Mouse (Mus musculus) embryonic facial prominence, embryonic 12.5 days (tissue): Measurements from ENCODE around the gene Bbs9. TPM values are rescaled to one million over a fixed set of nuclear protein-coding genes. Genes with fewer than 3 reads are reported as not detected.

ENCODE experiments used
- ATAC-seq: fragments of 200-750 bp; cut with Nextera tagmentation; 2 replicates; pipeline ENCODE4 v1.8.0; 2017; ENCODE audit not compliant: insufficient number of reproducible peaks, insufficient read depth, low FRiP score, low TSS enrichment
- H3K27ac ChIP-seq: fragments of 300-500 bp; sonication (generic); 2 replicates; pipeline ENCODE4 v1.5.1; 2016; ENCODE audit warnings: mild to moderate bottlenecking
- H3K27me3 ChIP-seq: fragments of 300-500 bp; sonication (generic); 2 replicates; pipeline ENCODE4 v1.6.1; 2016; ENCODE audit warnings: mild to moderate bottlenecking, moderate library complexity
- H3K36me3 ChIP-seq: fragments of 300-500 bp; sonication (generic); 2 replicates; pipeline ENCODE4 v1.6.1; 2016; ENCODE audit warnings: mild to moderate bottlenecking
- H3K4me1 ChIP-seq: fragments of 300-500 bp; sonication (generic); 2 replicates; pipeline ENCODE4 v1.6.1; 2016
- H3K4me2 ChIP-seq: fragments of 300-500 bp; sonication (generic); replicated peaks from 2 replicates; pipeline ENCODE4 v1.6.1; 2016; ENCODE audit warnings: mild to moderate bottlenecking, moderate library complexity
- H3K4me3 ChIP-seq: fragments of 300-500 bp; sonication (generic); 2 replicates; pipeline ENCODE4 v1.5.1; 2016; ENCODE audit warnings: mild to moderate bottlenecking
- H3K9ac ChIP-seq: fragments of 300-500 bp; sonication (generic); 2 replicates; pipeline ENCODE4 v1.6.1; 2016; ENCODE audit warnings: mild to moderate bottlenecking, moderate library complexity
- H3K9me3 ChIP-seq: fragments of 300-500 bp; sonication (generic); 2 replicates; pipeline ENCODE4 v1.6.1; 2016; ENCODE audit warnings: mild to moderate bottlenecking, moderate library complexity
- WGBS: fragments of 180-500 bp; shearing (Covaris S2); methylation state at CpG from one replicate; pipeline ENCODE4 v1.1.7; 2016; 5-methylcytosine and 5-hydroxymethylcytosine counted together
- polyA plus RNA-seq: library from polyadenylated mRNA; unstranded; fragments of >200 nt; fragmentation: Nextera tagmentation; extraction: Ambion mirVana; gene quantifications from 2 replicates; pipeline ENCODE4 v1.2.1, GENCODE M21; 2016

The Bbs9 gene
- polyA plus RNA-seq, 1 experiment from 2014 or later = 17.3 TPM

DNA sequence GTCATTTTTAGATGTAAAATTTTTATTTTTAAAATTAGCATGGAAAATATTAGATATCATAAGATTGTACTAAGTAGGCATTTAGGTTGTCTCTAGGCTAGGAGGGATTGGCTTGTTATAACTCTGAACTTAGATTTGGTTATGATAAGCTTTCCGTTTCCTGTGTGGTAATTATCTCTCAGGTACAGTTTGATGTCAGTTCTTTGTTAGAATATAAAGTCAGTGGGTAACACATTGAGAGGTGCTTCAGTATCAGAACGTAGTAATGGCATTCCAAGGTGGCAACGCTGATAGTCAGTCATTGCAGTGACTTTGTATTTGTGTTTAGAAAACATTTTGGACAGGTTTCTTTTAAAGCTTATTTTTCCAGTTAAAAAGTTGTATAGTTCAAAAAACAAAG is 170.9 kb downstream of the Bbs9 start:
- H3K27me3 ChIP-seq = no peaks in the 10 kb centered on the region
- peaks cover 3% of the 10 kb centered on the region; the same call in 1 of the 2 replicates for H3K4me1 ChIP-seq
- no peak overlapping the region for H3K4me2 ChIP-seq
- 90% methylated on average over 3 of the region's 3 CpGs for WGBS
- no peak overlapping the region for H3K9ac ChIP-seq
- no peak for ATAC-seq
- no peak overlapping the region for H3K27ac ChIP-seq
- H3K9me3 ChIP-seq = no peaks in the 10 kb centered on the region
- H3K4me3 ChIP-seq = no peak overlapping the region
- H3K36me3 ChIP-seq = no peaks in the 10 kb centered on the region

- H3K9ac ChIP-seq = no peak overlapping the region
- no peak overlapping the region for H3K27ac ChIP-seq
- no peaks in the 10 kb centered on the region for H3K36me3 ChIP-seq
- no peak for ATAC-seq
- H3K27me3 ChIP-seq = no peaks in the 10 kb centered on the region
- 95% methylated on average over 3 of the region's 3 CpGs for WGBS
- H3K4me3 ChIP-seq = no peak overlapping the region
- no peaks in the 10 kb centered on the region for H3K9me3 ChIP-seq
- H3K4me2 ChIP-seq = no peak overlapping the region
- no peaks in the 10 kb centered on the region for H3K4me1 ChIP-seq
Observed at GRCm38 (mm10) chr9:22648163-22648562, 172.6 kb downstream of the Bbs9 start.

DNA sequence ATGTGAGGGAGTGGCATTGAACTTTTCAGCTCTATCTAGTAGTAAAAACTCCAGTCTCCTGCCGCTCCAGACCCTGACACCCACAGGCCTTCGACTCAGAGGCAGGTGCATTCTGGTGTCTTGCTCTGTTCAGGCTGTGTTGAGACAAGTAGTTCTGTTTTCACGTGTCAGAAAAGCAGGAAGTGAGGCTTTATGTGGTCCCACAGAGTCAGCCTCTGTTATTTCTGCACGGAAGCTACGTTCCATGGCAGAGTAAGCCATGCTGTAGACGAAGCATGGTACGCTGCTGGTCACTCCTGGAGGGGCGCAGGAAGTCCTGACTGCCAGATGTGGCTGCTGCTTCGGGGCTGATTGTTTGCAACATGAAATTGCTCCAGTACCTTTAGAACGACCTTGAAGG is 174.1 kb downstream of the Bbs9 start:
- Histone ChIP-seq H3K9ac (no peak overlapping the region), H3K27me3 (no peaks in the 10 kb centered on the region), H3K4me2 (no peak overlapping the region), H3K9me3 (no peaks in the 10 kb centered on the region), H3K4me1 (no peaks in the 10 kb centered on the region), H3K36me3 (no peaks in the 10 kb centered on the region), H3K4me3 (no peak overlapping the region), H3K27ac (no peak overlapping the region)
- 78% methylated on average over 10 of the region's 10 CpGs for WGBS
- no peak for ATAC-seq

- ATAC-seq = no peak
- 97% methylated on average over 1 of the region's 1 CpGs for WGBS
Observed at GRCm38 (mm10) chr9:22650781-22651180, 175.3 kb downstream of the Bbs9 start.

GRCm38 (mm10) chr9:22651619-22652018 is 176.1 kb downstream of the Bbs9 start:
- Histone ChIP-seq H3K4me3 (no peak overlapping the region), H3K36me3 (no peaks in the 10 kb centered on the region), H3K27me3 (no peaks in the 10 kb centered on the region), H3K4me1 (no peaks in the 10 kb centered on the region), H3K9me3 (no peaks in the 10 kb centered on the region), H3K9ac (no peak overlapping the region), H3K27ac (no peak overlapping the region), H3K4me2 (no peak overlapping the region)
- ATAC-seq = no peak
- WGBS = 77% methylated on average over 3 of the region's 3 CpGs

More at GRCm38 (mm10) chr9:22650781-22651180, 175.3 kb downstream of the Bbs9 start:
- Histone ChIP-seq H3K4me1 (no peaks in the 10 kb centered on the region), H3K27ac (no peak overlapping the region), H3K9me3 (no peaks in the 10 kb centered on the region), H3K27me3 (no peaks in the 10 kb centered on the region), H3K4me2 (no peak overlapping the region), H3K9ac (no peak overlapping the region), H3K4me3 (no peak overlapping the region), H3K36me3 (no peaks in the 10 kb centered on the region)

DNA sequence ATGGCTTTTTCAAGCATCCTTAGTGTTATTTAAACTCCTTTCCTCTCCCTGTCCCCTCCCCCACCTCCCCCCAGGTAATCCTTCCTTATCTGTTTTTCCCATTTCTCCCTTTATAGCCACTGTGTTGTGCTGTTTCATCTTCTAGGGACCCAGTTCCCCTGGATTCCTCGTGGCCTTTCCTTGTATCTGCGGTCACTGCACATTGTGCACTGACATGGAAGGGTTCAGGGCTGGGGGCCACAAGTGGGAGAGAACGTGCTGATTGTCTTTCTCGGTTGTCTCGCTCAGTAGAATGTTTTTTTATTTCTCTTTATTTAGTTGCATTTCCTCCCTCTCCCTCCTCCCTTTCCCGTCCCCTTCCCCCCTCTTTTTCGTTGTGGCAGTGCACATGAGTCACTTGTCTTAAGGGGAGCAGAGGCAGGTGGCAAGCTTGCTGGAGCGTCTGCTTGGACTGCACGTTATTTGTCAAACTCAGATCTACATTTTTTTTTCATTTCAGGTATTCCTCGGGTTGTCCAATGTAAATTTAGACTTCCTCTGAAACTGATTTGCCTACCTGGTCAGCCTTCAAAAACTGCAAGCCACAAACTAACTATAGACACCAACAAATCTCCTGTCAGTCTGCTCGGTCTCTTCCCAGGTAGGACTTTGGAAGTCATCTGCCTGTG is 179.3 kb downstream of the Bbs9 start:
- 77% methylated on average over 11 of the region's 11 CpGs for WGBS
- no peaks in the 10 kb centered on the region for H3K36me3 ChIP-seq
- no peak overlapping the region for H3K4me2 ChIP-seq
- H3K4me3 ChIP-seq = no peak overlapping the region
- no peaks in the 10 kb centered on the region for H3K27me3 ChIP-seq
- ATAC-seq = no peak
- no peaks in the 10 kb centered on the region for H3K4me1 ChIP-seq
- no peaks in the 10 kb centered on the region for H3K9me3 ChIP-seq
- no peak overlapping the region for H3K9ac ChIP-seq
- H3K27ac ChIP-seq = no peak overlapping the region

- H3K36me3 ChIP-seq = no peaks in the 10 kb centered on the region
- no peak overlapping the region for H3K9ac ChIP-seq
- no peak overlapping the region for H3K27ac ChIP-seq
- ATAC-seq = no peak
- no peak overlapping the region for H3K4me3 ChIP-seq
- no peaks in the 10 kb centered on the region for H3K9me3 ChIP-seq
- H3K4me1 ChIP-seq = no peaks in the 10 kb centered on the region
- no peak overlapping the region for H3K4me2 ChIP-seq
- 84% methylated on average over 5 of the region's 5 CpGs for WGBS
- no peaks in the 10 kb centered on the region for H3K27me3 ChIP-seq
Observed at GRCm38 (mm10) chr9:22657216-22657615, 181.7 kb downstream of the Bbs9 start.

- H3K27me3 ChIP-seq = no peaks in the 10 kb centered on the region
- no peaks in the 10 kb centered on the region for H3K4me1 ChIP-seq
- H3K36me3 ChIP-seq = peaks cover 3% of the 10 kb centered on the region; the same call in 1 of the 2 replicates
- no peak overlapping the region for H3K27ac ChIP-seq
- H3K4me2 ChIP-seq = no peak overlapping the region
- no peaks in the 10 kb centered on the region for H3K9me3 ChIP-seq
- WGBS = 87% methylated on average over 8 of the region's 8 CpGs
- no peak for ATAC-seq
- no peak overlapping the region for H3K4me3 ChIP-seq
- H3K9ac ChIP-seq = no peak overlapping the region
Observed at GRCm38 (mm10) chr9:22665155-22665554, 189.6 kb downstream of the Bbs9 start.

DNA sequence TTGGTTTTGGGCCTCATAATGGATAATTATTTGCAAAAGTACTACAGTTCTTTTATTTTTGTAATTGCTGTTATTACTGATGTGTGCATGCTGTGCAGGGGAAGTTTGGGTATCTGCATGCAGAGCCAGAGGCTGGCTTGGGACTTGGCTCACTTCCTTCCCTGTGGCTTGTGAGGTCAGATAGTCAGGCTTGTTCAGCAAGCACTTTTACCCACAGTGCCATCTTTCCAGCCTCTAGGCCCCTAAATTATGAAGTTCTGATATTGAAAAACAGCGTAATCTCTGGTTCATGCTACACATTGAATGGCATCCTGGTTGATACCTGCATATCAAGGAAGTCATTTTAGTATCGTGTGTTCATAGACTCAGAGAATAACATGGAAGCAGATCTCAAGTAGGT is 197.4 kb downstream of the Bbs9 start:
- Histone ChIP-seq H3K9me3 (no peaks in the 10 kb centered on the region), H3K4me2 (no peak overlapping the region), H3K9ac (no peak overlapping the region), H3K27me3 (no peaks in the 10 kb centered on the region), H3K27ac (no peak overlapping the region), H3K4me3 (no peak overlapping the region), H3K4me1 (no peaks in the 10 kb centered on the region), H3K36me3 (peaks cover under 1% of the 10 kb centered on the region; the same call in 1 of the 2 replicates)
- WGBS = 94% methylated on average over 2 of the region's 2 CpGs
- no peak for ATAC-seq

- Histone ChIP-seq H3K36me3 (no peaks in the 10 kb centered on the region), H3K9ac (no peak overlapping the region), H3K27me3 (no peaks in the 10 kb centered on the region), H3K4me1 (no peaks in the 10 kb centered on the region), H3K4me2 (no peak overlapping the region), H3K4me3 (no peak overlapping the region), H3K27ac (no peak overlapping the region), H3K9me3 (no peaks in the 10 kb centered on the region)
- WGBS = 91% methylated on average over 7 of the region's 7 CpGs
- ATAC-seq = no peak
Observed at GRCm38 (mm10) chr9:22677132-22677829, 201.8 kb downstream of the Bbs9 start.

GRCm38 (mm10) chr9:22677997-22678396 is 202.5 kb downstream of the Bbs9 start:
- Histone ChIP-seq H3K27ac (no peak overlapping the region), H3K27me3 (no peaks in the 10 kb centered on the region), H3K4me3 (no peak overlapping the region), H3K4me2 (no peak overlapping the region), H3K9ac (no peak overlapping the region), H3K9me3 (no peaks in the 10 kb centered on the region), H3K4me1 (no peaks in the 10 kb centered on the region), H3K36me3 (0 out of 2 replicates have a peak, but pooled peaks cover 3% of the 10 kb centered on the region)
- 80% methylated on average over 4 of the region's 4 CpGs for WGBS
- 0 out of 2 replicates have a peak, but pooled peaks have one; percentile 64 for ATAC-seq

- H3K9me3 ChIP-seq = no peaks in the 10 kb centered on the region
- no peak overlapping the region for H3K9ac ChIP-seq
- H3K27me3 ChIP-seq = no peaks in the 10 kb centered on the region
- no peak overlapping the region for H3K4me3 ChIP-seq
- H3K36me3 ChIP-seq = 0 out of 2 replicates have a peak, but pooled peaks cover 3% of the 10 kb centered on the region
- no peak overlapping the region for H3K4me2 ChIP-seq
- ATAC-seq = no peak
- WGBS = 90% methylated on average over 4 of the region's 4 CpGs
- no peak overlapping the region for H3K27ac ChIP-seq
- H3K4me1 ChIP-seq = no peaks in the 10 kb centered on the region
Observed at GRCm38 (mm10) chr9:22678496-22678895, 203.0 kb downstream of the Bbs9 start.
